Mouse (Mus musculus): ENCODE results near the gene Kcnb1.
A peak's percentile ranks its signal among the peaks of the same experiment; 100 is the strongest.

Kcnb1 gene

GRCm38 (mm10) chr2:167128699-167129607 is 61.0 kb downstream of the Kcnb1 start:
- DNase-seq (ENCODE audit: low read depth), result peak; percentile 60

GRCm38 (mm10) chr2:167127404-167127803 is 62.6 kb downstream of the Kcnb1 start:
- no peak for DNase-seq (ENCODE audit: low read depth)

- DNase-seq (ENCODE audit: low read depth), result no peak
These were observed 64.2 kb downstream of the Kcnb1 start for GRCm38 (mm10) chr2:167125781-167126180.

GRCm38 (mm10) chr2:167123936-167124335 is 66.0 kb downstream of the Kcnb1 start:
- DNase-seq (ENCODE audit: low read depth), result no peak

GRCm38 (mm10) chr2:167122737-167123136 is 67.2 kb downstream of the Kcnb1 start:
- no peak for DNase-seq (ENCODE audit: low read depth)

GRCm38 (mm10) chr2:167121996-167122395 is 68.0 kb downstream of the Kcnb1 start:
- DNase-seq (ENCODE audit: low read depth), result no peak

- no peak for DNase-seq (ENCODE audit: low read depth)
These were observed 68.7 kb downstream of the Kcnb1 start for GRCm38 (mm10) chr2:167121228-167121627.

- no peak for DNase-seq (ENCODE audit: low read depth)
These were observed 69.6 kb downstream of the Kcnb1 start for GRCm38 (mm10) chr2:167120186-167120830.

GRCm38 (mm10) chr2:167118046-167118445 is 71.9 kb downstream of the Kcnb1 start:
- DNase-seq (ENCODE audit: low read depth), result no peak

- DNase-seq (ENCODE audit: low read depth), result peak; percentile 86
These were observed 77.2 kb downstream of the Kcnb1 start for GRCm38 (mm10) chr2:167112737-167113136.

- DNase-seq (ENCODE audit: low read depth), result no peak
These were observed 77.7 kb downstream of the Kcnb1 start for GRCm38 (mm10) chr2:167112259-167112658.

GRCm38 (mm10) chr2:167109506-167109905 is 80.4 kb downstream of the Kcnb1 start:
- DNase-seq (ENCODE audit: low read depth), result no peak

GRCm38 (mm10) chr2:167103546-167103945 is 86.4 kb downstream of the Kcnb1 start:
- DNase-seq (ENCODE audit: low read depth), result no peak

GRCm38 (mm10) chr2:167101743-167102441 is 88.1 kb downstream of the Kcnb1 start:
- peak; percentile 90 for DNase-seq (ENCODE audit: low read depth)

GRCm38 (mm10) chr2:167094688-167095087 is 95.3 kb downstream of the Kcnb1 start:
- DNase-seq (ENCODE audit: low read depth), result no peak

GRCm38 (mm10) chr2:167093171-167093900 is 96.6 kb downstream of the Kcnb1 start:
- no peak for DNase-seq (ENCODE audit: low read depth)

GRCm38 (mm10) chr2:167090271-167090670 is 99.7 kb downstream of the Kcnb1 start:
- DNase-seq (ENCODE audit: low read depth), result no peak

GRCm38 (mm10) chr2:167086836-167087235 is 103.1 kb downstream of the Kcnb1 start:
- no peak for DNase-seq (ENCODE audit: low read depth)

GRCm38 (mm10) chr2:167086092-167086491 is 103.9 kb downstream of the Kcnb1 start:
- no peak for DNase-seq (ENCODE audit: low read depth)

GRCm38 (mm10) chr2:167081639-167082038 is 108.3 kb downstream of the Kcnb1 start:
- DNase-seq (ENCODE audit: low read depth), result peak; percentile 57

GRCm38 (mm10) chr2:167081135-167081534 is 108.8 kb downstream of the Kcnb1 start:
- DNase-seq (ENCODE audit: low read depth), result no peak

- no peak for DNase-seq (ENCODE audit: low read depth)
These were observed 109.6 kb downstream of the Kcnb1 start for GRCm38 (mm10) chr2:167080387-167080786.
